Mouse (Mus musculus): ENCODE measurements at regions not wholly inside any gene's neighbourhood (a gene's known extent, or its start where the extent isn't known, plus 50 kb on each side); places are given as distances from the start of the nearest gene placed in this dataset.

DNA sequence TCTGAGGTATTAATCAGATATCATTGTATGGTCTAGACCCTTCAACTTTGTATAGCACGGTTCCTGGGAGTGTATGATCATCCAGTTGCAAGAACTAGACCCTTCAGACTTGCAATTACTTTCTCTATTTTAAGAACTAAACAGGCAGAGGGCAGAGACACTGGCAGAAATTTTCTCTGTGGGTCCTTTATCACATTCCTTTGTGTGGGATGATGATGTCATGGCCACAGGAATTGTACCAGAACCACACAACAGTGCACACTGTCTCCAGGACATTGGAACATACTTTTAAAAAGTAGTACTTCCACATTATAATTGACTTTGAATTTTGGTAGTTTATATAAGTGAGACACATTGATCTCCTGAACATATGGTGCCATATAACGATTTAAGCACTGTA, 674.2 kb downstream of the Rfpl4b start:
- no peak for DNase-seq

DNA sequence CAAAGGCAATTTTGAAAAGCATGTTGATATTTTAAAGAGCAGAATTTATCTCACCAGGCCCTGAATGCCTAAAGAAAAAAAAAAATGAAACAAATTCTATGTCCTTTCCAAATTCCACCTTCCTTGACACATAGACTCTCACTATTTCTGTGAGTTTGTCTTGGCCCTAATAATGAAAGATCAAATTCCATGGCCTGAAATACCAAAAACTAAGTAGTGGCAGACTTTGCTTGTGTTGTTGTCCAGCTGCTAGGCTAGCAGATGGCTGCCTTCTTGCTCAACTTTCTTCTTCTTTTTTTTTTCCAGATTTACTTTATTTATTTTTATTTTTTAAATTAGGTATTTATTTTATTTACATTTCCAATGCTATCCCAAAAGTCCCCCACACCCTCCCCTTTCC, 682.4 kb downstream of the Rfpl4b start:
- DNase-seq, result no peak

DNA sequence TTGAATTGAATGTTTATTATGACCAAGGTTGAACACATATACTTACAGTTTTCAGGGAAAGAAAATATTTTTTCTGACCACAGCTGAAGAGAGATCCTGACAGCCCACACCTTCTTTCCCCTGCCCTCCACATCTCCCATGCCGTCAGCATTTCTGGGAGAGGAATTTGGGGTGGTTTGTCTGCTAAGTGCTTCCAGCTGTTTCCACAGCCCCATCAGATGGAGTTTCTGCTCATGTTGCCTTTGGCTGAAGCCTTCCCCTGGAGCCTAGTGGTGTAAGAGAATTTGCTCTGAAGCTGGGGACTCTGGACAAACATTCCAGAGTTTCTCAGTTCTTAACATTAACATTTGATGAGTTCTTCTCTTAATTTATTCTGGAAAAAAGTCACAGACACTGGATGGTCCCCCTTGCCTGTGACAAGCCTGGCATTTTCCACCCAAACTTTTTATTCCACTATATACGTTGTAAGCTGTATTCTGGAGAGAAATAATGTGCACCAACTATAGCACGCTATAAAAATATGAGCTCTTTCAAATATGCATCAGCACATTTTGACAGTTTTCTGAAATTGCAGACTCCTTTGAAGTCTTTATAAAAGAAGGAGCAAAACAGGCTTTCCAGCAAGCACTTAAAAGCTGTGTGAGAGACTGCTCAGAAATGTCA, 699.5 kb downstream of the Rfpl4b start:
- peak; percentile 33 for DNase-seq

DNA sequence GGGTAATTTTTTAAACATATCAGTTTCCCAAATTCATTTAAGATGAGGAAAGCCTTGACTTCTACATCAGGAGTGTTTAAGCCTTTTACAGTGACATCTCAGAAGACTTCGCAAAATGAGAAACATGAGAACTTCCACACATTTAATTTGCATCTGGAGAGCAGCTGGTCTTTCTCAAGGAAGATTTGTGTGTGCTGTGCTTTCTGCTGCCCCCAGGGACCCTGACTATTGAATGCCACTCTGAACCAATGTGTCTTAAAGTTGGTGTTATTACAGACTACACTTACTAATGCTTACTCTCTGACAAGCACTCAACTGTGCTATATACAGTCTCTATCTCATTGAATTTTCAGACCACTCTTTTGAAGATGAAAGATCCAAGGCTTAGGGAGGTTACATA, 703.0 kb downstream of the Rfpl4b start:
- DNase-seq, result no peak

DNA sequence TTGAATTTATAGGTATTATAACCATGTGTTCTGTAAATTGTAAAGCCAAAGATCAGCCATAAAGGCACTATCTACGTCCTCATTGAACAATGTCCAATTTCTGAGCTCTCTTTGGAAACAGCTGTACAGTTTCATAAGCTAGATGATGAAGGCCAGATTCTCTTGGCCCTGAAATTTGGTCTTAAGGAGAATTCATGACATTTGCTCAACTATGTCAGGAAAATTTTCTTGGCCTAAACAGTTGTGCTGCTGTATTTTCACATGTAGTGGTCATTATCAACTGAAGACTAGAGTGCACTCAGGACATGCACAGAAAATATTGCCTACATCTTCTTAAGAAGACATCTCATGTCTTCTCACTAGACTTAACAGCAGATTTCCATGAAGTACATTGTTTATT, 705.1 kb downstream of the Rfpl4b start:
- no peak for DNase-seq

DNA sequence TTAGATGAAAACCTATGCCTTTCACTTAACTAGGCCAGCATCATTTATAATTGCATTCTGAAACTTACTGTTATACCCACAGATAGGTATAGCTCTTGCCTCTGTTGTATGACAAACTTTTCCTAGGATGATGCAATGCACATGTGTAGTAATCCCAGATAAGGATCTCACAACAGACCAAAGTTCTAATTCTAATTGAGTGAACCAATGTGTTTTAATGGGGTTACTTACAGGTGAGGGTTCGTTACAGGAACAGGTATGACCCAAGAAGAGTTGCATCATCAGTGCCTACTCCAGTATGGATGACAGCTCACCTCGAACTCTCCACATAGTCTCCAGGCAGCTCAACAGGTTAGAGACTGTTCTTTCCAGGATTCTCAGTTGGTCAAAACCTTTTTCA, 707.4 kb downstream of the Rfpl4b start:
- no peak for DNase-seq

DNA sequence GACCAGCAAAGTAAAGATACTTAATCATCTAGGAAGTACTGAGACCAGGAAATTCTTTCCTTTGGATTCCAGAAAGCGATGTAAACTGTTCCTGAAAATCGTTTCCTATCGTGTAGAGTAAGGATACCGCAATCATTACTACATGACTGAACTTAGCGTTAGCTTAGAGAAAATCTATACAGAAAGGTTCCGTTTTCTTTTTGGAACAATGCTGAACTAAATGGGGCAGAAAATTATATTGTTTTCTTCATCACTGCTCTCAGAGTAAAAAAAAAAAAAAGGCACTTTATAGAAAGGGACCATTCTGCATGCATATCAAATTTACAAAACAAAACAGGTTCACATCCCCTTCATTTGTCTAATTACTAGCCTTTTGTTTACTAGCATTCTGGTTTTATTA, 713.0 kb downstream of the Rfpl4b start:
- no peak for DNase-seq

DNA sequence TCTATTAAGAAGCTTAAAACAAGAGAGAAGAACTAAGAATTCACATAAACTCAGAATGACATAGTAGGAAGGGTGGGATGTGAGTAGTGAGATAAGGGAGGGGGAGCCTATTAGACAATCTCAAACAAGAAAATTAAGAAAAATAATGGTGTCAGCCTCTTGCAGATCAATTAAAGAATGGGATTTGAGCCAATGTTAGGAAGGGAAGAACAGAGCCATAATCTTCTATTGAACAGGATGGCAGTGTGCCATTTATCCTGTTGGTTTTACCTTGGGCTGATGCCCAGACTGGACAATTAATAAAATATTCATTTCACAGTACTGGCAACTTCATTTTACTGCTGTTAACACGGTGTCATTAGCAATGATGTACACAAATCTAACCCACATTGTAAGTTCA, 718.0 kb downstream of the Rfpl4b start:
- no peak for DNase-seq

DNA sequence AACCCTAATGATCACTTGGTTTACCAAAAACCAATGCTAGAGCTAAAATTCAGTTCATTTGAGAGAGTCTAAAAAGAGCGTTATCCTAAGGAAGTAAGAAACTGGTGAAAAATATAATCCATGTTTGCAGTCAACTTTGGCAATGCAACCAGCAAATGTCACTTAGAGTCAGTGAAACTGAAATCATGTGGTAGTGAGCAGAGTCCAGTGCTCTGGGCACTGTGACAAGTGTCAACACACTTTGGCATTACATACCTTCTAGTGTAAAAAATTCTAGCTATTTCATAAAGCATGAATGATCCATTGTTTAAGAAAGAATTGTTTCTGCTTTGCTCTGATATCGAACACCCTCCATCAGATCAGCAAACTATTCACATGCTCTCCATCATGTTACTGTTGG, 743.1 kb downstream of the Rfpl4b start:
- no peak for DNase-seq

DNA sequence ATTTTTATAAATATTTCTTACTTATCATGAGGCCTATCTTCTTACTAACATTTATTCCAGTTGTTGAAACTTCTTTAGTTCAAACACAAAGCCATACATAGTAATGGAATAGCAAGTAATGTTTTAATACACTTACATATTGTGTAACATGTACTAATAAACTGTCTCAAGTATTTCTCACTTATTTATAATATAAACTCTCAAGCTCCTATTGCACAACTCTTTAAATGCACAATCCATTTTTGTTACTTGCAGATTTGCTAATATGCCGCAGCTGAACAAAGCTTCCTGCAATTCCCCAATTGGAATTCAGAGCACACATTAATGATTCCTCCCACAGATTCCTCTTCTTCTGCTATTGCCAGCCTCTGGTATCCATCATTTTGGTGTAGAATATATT, 749.2 kb downstream of the Rfpl4b start:
- no peak for DNase-seq

DNA sequence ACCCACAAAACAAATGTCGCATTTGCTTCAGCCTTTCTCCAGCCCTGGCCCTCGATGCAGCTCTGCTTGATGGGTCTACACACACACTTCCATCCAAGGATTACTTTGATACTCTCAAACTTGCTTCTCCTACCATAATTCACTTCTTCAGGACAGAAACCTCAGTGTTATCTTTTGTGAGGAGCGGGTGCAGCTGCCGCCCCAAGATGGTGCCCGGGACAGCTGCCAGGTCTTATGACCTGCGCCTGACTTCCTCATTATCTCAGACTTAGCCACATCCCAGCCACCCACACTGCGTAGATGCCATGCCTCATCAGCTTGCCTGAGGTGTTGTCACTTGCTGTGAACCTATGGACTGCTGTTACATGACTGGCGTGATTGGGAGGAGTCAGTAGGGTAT, 762.5 kb downstream of the Rfpl4b start:
- DNase-seq, result no peak

DNA sequence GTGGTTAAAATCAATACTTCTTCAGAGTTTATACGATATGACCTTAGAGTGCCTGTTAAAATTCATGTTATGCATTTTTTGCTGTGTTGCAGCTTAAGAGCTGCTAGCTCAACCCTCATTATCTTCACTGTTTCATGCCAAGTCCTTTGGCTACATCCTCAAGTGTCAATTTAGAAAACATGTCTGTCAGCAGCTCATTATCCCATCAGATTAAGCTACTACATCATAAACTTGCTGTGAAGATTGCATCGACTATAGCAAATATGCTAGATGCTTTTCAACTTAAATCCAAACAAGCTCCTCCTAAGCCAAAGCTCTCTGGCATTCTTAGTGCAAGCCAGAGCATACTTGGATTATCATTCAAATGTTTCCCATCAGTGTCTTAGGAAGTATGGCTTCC, 811.1 kb downstream of the Rfpl4b start:
- no peak for DNase-seq

DNA sequence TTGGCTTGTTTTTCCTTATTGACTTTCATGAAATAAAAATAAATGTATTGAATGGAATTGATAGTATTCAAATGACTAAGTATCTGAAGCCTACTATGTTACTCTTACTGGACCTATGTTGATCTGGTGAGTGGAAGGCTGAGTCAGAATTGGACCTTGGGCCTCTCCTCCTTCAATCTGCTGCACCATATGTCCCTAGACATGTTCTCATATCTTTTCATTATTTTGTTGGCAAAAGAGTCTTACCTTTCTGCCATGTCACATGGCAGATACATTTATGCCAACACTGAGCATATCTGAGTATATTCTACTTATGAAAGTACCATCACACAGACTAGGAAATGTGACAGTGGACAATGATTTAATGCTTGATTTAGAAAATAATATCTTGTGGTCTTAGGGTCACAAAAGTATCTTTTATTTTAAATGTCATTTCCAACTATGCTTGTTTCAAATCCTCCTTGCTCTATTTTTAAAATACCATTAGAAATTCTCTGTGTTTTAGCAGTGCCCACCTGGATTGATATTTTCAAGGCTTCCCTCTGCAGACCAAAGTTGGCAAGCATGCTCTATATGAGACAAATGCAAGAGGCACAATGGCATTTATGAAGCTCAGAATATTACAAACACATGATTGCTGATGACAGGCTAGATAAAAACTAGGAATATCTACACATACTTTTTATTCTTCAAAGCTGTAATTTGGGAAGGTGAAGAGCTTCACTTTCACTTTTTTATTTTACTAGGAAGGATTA, 825.7 kb downstream of the Rfpl4b start:
- no peak for DNase-seq

DNA sequence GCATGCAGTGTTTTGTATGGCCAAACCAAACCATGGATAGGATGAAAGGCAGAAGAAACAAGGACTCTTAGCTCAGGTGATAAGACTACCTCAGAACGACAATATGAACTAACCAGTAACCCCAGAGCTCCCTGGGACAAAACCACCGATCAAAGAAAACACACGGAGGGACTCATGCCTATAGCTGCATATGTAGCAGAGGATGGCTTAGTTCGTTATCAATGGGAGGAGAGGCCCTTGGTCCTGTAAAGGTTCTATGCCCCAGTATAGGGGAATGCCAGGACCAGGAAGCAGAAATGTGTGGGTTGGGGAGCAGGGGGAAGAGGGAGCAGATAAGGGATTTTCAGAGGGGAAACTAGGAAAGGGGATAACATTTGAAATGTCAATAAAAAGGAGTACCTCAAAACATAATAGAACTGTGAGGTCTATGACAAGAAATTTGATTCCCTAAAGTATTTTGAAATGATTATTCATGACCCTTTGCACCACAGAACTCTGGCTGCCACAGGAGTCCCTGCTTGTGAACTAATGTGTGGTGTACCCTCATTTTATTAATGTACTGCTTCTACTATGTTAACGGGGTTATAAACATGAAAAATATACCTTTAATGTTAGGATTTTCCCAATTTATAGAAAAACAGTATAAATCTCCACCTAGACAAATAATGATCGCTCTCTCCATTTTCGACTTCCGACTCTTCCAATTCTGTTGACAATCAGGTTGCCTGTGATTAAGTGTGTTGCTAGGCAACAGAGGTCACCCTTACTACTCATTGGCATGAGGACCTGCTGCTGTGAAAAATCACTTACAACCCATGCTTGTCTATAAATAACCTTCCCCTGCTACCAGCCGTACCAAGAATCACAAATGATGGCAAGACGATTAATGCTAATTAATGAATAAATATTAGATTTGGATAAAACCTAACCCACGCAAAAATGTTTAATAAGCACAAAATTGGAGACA, 833.0 kb downstream of the Rfpl4b start:
- no peak for DNase-seq

DNA sequence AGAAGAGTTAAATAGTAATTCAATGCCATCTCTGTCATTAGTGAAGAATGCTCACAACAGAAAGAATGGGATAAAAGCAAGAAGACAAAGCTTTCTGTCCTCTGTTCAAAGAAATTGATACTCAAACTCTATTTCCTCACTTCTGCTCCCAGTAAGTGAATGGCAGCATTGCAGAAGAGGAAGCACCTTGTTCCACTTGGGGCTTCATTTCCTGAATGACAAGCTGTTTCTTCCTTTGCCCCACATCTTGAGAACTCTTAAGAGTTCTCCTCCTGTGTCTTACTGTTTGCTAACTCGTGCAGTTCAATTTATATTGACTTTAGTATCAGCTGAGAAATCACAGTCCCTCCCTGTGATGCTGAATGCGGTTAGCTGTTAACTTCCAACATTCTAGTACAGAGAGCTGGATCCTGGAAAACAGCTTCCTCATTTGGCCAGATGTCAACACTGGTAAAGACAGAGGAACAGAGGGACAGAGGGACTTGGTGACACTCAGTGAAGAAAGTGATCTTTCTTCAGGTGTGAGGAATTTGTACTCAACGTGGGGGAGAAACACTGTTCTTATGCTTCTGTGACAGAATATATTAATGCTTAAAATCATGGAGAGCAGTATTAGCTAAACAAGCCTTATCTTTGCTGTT, 840.3 kb upstream of the Marcks start:
- DNase-seq, result no peak

DNA sequence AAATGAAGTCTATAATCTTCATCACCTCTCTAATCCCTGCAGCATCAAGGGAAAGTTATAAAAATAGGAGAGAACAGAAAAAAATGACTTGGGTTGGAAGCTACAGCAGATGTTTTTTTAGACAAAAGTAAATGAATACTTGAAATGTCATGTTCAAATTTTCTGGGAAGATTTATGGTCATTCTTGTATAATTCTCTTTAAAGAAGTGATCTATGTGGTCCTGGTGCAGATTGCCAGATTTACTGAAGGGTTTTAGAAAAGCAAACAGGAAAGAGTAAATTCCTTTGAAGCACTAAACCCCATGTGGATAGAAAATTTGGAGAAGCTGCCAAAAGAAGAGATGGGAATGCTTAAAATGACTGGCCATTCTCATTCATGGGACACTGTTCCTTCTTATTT, 821.3 kb upstream of the Marcks start:
- DNase-seq, result peak; percentile 34

DNA sequence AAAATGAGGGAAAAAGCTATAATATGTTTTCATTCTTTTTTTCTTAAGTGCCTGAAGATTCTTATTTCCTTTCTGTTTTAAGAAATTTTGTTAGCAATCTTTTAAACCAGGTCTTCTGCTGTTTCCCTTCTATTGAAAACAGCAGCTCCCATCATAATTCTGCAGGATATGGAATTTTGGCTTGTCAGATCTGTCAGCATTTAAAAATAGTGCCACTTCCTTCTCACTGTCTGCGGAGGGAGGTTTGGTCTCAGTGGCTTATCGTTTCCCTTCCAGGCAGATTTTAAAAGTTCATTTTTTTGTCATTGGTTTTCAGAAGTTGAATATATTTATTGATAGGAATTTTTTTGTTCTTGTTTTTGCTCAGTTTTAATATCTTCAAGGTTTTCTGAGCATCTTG, 776.1 kb upstream of the Marcks start:
- DNase-seq, result no peak

DNA sequence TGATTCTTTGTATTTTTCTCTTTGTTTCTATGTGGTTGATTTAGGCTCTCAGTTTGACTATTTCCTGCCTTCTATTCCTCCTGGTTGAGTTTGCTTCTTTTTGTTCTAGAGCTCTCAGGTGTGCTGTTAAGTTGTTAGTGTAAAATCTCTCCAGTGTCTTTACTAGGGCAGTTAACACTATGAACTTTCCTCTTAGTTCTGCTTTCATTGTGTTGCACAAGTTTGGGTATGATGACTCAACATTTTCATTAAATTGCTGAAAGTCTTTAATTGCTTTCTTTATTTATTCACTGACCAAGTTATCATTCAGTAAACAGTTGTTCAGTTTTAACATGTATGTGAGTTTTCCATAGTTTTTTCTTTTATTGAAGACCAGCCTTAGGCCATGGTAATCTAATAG, 772.9 kb upstream of the Marcks start:
- no peak for DNase-seq

DNA sequence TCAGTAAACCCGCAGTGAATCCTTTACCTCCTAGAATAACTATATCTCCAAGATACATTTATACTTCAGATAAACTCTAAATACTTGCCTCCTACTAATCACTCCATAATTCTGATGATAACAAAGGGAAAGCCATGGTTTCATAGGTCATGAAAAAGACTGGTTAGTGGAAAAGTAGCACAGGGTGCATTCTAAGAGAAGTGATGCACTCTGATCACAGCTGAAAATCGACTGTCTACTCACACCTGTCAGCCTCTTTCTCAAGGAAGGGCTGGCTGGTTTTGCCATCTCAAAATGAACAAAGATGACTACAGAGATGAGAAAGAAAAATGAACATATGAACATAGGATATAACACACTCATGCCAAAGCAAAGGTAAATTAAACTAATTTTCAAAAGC, 769.6 kb upstream of the Marcks start:
- no peak for DNase-seq

DNA sequence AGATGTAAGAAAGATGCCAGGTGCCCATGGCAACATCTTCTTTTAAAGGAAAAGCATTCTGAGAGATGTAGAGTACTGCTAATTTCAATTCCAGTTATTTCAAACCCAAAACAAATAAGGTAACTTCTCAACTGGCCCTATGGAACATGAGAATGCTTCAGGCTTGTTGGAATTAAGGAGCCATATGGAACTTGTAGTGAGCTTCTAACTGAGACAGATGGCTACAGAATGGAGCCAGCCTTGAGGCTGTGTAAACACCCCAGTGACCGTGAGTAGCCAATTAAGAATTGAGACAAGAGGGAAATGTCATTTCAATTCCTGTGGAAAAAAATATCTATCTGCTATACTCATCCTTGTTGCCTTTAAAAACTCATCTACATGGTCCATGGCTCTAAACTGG, 769.0 kb upstream of the Marcks start:
- DNase-seq, result no peak

DNA sequence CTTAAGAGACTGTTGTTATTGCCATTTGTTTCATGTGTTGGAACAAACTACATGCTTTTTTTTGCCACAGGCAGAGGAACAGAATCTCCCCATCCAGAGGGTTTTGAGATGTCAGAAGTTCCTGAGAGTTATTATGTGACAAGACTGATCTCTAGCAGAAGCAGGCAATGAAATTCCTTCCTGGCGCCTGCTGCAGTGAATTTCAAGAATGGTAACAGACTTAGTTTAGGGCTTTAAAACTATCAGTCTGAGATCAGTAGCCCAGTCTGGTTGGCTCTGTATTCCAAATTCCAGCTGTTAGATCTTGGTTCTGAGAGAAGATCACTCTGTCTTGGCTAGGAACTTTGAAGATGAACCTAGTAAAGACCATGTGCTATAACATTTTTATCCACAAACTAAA, 749.2 kb upstream of the Marcks start:
- peak; percentile 33 for DNase-seq

DNA sequence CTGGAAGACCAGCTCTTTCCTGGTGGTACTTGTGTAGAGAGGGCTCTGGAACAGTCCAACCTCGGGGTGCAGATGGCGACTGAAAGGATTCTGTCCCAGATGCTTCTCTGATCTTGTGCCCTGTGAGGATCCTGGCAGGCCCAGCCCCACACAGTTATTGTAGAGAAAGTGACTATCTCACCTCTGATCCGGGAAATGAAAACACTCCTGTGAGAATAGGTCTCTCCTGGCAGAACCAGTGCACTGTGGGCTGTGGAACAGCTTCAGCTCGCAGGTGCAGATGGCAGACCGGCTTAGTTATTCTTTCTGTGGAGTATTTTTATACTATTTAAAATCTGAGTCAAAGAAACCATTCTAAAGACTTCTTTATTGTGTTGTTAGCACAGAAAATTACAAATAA, 742.1 kb upstream of the Marcks start:
- no peak for DNase-seq

DNA sequence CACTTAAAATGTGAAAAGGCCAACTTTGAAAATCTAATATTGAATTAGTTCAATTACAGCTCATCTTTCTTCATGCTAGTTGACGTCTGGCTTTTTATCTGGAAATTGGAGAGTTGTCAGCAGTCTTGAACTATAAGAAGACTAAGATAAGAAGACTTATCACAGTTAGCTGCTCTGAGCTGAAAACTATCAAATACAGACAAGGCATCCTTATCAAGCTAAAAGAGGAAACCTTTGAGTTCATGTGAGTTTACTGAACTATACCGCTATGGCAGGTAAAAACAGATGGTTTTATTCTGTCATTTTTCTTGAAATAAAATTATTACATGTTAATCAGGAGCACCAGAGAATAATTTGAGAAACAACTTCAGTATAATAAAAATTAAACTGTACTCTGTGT, 735.2 kb upstream of the Marcks start:
- no peak for DNase-seq

Measured in kidney, postnatal 14 days (tissue).